Mouse (Mus musculus): ENCODE measurements around the gene Pi16.
"Not testable (repeated sequence)": the region's sequence is repeated elsewhere in the genome, so short reads cannot be mapped to it uniquely, and the experiment has no call there.

The Pi16 gene

DNA sequence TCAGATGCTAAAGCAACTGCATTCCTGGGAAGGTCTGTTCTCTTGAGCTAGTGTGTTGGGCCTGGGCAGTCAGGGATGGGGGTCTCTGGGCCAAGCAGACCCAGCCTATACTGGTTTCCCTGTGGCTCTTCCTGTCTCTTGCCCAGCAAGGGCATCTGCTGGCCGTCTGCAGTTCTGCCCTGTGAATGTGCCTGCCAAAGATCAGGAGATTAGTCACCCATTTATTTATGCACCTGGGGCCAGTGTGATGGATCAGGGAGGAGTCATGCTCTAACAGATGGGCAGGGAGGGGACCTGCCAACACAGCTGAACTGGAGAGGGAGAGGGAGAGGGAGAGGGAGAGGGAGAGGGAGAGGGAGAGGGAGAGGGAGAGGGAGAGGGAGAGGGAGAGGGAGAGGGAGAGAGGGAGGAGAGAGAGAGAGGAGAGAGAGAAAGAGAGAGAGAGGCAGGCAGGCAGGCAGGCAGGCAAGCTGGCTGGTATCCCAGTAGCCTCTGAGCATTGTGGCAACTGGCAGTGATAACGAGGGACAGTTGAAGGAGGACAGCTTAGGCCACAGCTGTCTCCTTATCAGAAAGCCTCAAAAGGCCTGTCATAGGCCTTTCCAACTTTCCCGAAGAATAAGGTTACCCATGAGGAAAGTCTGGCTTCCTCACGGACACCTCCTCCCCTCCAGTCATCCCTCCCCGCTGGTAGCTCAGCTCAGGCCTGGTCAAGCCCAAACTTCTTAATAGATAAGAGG is 13.4 kb downstream of the Pi16 start:
- no peak for DNase-seq (ENCODE audit: low spot score in 2 of 2)

DNA sequence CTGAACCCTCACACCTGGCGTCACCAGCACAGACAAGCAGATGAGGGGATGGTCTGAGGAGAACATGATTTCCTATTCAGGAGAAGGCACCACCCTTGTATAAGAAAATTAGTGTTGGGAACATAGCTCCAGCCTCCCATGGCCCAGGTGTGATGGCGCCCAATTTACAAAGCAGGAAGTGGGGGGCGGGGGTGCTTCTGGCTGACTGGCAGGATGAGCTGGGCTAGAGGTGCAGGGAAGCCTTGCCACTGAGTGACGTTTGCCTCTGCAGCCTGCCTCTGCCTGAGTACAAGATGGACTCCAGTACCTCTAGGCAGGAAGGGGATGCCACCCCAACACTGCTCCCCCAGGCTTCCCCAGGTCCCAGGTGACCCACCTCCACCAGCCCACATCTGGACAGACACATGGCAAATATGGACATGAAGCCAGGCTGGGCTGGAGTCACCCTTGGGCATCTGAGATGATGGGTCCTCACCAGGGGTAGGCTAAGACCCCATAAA is 14.8 kb downstream of the Pi16 start:
- DNase-seq (ENCODE audit: low spot score in 2 of 2): no peak

DNA sequence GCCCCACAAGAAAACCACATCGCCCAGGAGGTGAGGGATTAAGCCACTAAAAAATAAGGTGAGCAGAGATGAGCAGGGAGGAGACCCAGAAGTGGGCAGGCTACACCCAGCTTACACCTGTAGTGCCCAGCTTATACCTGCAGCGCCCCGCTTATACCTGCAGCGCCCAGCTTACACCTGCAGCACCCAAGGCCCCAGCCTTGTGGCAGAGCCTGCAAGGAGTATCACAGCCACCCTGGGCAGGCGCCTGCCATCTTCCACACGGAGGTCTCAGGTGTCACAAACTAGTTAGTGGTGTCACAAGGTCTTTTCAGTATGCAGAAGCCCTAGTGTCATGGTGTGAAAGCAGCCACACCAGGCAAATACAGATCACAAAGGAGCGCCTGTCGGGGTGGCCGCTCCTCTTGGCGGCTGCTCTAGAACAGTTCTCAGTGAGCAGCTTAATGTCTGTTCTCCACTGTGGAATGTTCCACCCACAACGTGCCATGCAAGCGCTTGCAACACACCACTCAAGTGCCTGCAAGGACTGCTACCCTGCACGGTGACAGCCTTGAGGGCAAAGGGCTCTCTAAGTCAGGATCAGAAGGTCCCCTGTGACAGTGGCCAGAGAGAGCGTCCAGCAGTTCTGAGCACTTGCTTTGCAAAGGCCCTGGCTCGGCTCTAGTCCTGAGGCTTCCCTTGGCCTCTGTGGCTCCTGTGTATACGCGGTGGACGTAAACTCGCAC is 18.9 kb downstream of the Pi16 start:
- no peak for DNase-seq (ENCODE audit: low spot score in 2 of 2)

DNA sequence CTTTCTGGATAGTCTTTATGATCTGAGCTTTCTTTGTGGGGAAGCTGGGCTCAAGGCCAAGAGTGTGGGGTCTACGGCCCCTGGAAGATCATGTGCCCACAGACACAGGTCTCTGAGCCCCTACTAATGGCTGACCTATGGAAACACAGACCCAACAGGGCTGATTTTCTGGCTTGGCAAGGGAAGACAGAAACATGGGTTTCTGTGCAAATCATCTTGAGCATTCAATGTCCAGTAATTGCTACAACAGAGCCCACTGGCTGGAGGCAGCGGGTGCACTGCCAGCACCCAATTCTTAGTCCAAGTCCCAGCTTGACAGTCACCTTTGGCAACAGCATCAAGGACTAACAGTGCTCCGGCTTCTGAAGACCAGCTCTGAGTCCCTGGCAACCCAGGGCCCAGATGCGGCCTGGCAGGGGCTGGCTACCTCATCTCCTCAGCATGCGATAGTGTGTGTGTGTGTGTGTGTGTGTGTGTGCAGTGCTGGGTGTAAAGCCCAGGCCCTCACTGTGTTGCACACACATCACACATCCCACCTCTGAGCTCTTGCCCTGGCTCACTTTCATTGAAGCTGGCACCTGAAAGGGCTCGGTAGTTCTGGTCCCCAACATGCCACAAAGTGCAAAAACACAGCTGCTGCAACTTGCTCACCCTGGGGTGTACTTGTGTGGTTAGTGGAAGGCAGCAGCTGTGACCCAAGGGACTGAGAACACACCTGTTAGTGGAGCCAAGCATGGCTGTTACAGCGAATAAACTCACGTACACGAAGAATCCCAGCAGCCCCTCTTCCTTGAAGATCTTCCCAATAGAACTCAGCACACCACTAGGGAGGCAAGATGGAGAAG is 20.7 kb downstream of the Pi16 start:
- DNase-seq (ENCODE audit: low spot score in 2 of 2): no peak

DNA sequence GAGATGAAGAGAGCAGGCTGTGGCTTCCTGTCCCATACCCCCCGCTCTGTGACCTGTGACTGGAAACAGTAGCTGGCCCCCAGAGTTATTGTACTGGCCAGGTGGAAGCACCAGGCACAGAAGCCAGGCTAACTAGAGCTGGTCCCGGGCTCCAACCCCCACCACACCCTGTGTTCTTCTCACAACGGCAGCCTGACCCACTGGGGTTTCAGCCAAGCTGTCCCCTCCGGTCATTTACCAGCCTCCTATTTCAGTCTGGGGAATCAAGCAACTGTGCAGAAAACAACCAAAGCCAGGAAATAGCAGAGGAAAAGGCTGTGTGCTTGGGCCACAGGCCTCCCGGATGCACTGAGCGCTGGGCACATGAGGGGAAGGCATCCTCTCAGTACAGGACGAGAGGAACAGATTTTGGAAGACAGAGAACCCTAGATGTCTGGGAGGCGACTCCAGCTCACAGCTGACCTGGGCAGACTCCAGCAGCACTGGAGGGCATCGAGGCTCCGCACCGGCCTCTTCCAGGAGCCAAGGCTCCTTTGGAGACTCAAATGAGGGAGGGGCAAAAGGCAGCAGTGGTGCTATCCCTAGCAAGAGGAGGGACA is 21.8 kb downstream of the Pi16 start:
- DNase-seq (ENCODE audit: low spot score in 2 of 2): no peak

DNA sequence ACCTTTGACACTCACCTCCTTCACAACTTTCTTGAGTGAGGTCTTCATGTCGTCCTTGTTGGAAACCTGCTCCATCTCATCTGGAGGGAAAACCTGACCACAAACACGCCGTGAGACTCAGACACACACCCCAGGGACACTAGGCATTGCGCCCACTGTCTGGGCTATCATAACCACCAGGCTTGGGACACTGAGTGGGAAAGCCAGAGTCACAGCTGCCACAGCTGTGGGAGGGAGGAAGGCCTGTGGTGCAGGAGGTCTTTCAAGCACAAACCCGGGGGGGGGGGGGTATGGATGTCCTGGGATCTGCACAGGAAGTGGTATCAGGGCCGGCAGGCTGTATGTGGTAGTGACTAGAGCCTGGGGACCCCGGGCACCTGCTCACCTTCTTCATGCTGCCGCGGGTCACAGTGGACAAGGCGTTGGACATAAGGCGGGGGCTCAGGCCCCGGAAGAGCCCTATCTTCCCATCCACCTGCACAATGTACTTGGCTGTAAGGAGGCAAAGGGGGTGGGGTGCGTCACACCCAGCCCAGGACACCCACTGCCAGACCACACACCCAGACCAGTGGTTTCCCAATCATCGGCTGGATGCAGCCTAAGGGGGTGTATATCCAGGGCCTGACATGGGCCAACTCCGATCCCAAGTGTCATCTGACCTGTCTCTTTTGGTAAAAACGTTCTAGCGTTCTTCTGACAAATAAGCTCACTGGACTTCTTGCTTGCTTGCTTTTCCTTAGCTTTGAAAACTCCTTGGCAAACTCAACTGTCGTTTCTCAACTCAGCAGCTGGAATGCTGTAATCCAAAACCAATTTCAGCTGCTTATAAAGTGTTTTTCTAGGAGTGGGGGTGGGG is 23.2 kb downstream of the Pi16 start:
- no peak for DNase-seq (ENCODE audit: low spot score in 2 of 2)

DNA sequence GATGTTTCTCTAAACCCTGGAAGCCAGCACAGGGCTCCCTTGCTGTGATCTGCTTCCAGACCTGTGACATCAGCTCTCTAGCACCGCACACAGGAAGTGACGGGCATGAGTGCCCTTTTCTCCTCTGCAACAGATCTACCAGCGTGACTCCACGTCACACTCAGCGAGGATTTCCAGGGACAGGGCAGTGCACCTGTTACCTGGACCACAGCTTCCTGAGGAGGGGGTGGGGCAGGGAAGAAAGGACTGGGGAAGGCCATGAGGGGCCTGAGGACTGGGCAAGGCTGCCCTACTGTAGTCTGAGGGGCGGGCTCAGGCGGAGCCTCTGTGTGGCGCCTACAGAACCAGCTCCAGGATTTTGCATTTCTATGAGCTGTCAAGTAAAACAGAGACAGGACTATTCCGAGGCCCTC is 24.1 kb downstream of the Pi16 start:
- DNase-seq (ENCODE audit: low spot score in 2 of 2): no peak

DNA sequence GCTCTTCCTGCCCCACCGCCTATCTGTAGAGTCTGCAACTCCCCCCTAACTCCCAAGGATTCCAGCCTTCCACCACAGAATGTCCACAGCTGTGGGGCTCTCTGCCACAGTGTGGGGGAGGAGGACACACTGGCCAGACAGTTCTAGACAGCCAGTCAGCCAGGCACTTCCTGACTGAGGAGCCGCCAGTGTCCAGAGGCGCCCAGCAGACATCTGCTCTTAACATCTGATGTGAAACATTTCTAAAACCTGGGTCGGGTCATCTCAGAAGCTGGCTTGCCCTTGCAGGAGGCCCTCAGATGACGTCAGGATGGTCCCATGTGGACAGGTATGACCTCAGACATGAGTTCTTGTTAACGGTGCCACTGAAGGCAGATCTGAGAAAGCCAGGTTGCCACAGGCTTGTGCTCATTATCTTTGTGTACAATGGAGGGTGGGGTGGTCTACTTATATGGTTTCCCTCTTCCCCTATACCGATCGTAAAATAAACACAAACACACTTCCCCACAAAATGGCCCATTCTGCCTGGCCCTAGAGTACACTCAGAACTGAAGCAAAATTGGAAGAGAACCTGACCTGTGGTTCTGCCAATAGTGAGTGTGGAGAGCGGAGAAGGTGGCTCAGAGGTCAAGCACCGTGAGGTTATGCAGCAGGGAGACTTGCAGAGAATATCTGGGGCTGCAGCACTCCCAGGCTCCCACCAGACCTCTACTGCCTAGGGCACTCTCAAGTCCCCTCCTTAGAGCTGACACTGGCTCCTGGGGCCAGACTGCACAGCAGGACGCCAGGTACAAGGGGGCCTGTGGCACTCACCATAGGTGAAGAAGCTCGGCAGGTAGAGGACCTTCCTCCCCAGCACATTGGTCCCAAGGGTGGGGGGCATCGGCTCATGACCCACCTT is 24.8 kb downstream of the Pi16 start:
- DNase-seq (ENCODE audit: low spot score in 2 of 2): no peak

DNA sequence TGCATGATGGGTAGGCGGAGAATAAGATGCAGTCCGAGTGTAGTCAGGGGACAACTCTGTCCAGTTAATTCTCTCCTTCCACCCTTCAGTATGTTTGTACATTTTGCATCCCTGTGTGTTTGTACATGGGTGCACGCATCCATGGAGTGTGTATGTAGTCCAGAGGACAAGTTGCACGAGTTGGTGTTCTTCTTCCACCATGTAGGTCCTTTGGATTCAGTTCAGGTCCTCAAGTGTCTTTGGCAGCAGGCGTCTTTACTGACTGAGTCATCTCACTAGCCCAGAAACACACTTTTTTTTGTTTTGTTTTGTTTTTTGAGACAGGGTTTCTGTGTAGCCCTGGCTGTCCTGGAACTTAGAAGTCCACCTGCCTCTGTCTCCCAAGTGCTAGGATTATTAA is 25.8 kb downstream of the Pi16 start:
- no peak for DNase-seq (ENCODE audit: low spot score in 2 of 2)

DNA sequence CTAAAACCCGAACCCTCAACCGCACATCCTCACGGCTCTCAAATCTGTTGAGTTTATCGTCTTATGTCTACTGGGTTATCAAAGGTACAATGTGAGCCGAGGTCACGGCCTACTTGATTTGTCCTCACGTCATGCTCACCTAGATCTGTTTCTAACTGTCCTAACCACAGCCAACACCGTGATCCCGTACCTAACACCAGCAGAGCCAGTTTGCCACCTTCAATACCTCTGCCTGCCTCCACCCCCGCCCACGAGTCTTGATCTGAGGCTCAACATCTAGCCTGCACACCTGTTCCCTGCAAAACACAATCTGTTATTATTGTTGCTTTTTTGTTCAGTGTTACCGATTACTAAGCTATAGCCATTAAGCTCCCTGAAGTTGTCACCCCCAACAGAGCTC is 27.8 kb downstream of the Pi16 start:
- no peak for DNase-seq (ENCODE audit: low spot score in 2 of 2)

DNA sequence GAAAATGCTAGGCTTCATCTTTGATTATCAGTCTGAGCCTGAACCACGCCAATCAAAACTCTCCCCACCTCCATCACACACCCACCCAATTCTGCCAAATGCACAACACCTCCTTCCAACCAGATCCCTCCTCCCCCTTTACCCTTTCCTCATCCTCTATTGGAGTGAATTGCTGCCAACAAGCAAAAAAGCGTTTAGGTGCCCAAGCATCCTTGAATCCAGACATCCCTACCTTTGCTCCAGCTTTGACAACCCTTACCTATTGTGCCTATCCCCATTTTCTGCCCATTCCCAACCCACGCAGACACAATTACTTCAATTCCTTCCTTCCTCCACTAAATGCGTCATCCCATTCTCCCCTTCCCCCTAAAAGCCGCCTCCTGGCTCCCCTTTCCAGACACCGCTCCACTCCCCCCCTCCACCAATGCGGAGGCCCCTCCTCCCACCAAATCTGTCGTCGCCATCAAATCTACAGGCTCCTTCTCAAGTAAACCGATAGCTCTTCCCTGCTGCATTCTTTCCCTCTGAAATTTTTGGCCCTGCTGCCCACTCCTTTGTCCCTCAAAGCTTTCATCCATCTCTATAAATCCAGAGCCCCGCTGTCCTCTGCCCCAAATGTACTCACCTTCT is 29.1 kb downstream of the Pi16 start:
- DNase-seq (ENCODE audit: low spot score in 2 of 2): peak; percentile 74 to 77

DNA sequence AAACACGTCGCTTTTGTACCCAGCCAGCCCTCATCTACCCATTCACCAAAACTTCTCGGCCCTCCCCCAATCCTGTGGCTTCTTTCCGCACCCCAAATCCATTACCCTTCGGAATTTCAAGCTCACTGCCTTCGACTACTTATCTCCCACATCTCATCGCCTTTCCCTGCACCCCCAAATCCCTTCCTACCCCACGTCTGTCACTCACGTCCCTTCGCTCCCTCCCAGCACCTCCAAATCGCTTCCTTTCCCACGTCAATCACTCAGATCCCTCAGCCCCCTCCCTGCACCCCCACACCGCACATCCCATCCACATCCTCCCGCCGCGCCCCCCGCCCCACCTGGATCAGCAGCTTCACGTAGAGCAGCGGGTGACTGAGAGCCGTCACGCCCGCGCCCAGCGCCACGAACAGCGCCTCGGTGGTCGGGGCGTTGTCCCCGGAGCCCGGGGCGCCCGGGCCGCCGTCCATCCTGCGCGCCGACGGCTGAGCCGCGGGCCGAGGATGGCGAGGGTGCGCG is 29.7 kb downstream of the Pi16 start:
- DNase-seq (ENCODE audit: low spot score in 2 of 2): peak in 1 of 2 experiments; percentile 46

DNA sequence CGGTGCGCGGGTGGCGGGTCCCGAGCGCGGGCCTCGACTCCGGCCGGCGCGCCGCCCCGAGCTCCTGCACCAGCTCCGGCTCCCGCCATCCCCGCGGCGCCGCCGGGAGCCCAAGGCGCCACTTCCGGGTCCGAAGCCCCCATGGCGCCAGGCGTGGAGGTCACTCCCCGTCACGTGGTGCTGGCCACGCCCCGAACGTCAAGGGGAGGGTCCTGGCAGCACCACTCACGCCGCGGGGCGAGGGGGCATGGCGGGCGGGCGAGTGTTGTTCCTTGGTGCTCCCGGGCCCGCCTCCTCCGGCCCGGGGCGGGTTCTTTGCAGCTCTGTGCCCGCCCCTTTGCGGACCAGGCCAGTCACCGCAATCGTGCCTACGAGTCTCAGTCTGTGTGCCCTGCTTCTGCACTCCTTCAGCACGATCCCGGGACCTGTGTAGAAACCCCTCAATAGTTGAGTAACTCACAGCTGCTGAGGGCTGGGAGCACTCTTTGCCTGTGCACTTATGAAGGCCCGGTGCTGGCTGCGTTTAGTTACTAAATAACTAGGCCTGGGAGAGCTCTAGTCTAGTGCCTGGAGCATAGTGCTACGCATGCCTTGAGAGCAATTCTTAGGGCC is 30.3 kb downstream of the Pi16 start, which contains the start of gene Mtch1:
Gene Mtch1, minus strand, starts transcription at position 290 of the 612 bp plus-strand sequence.
- DNase-seq (ENCODE audit: low spot score in 2 of 2): peak; percentile 96 to 97

DNA sequence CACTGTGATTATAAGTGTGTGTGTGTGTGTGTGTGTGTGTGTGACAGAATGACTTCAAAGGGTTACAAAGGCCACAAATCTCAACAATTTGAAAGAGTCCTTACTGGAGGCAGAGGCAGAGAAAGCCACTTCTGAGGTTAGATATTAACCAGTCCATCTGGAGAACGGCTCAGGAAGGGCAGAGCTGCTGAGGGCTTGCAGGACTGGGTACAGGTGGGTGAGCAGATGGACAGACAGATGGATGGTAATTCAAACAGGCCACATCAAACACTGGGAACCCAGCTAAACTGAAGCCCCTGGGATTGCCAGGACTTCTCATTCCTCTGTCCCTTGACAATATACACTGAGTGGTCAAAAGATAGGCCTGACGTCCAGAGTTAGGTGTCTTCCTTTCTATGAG is 31.5 kb downstream of the Pi16 start:
- DNase-seq (ENCODE audit: low spot score in 2 of 2): no peak

DNA sequence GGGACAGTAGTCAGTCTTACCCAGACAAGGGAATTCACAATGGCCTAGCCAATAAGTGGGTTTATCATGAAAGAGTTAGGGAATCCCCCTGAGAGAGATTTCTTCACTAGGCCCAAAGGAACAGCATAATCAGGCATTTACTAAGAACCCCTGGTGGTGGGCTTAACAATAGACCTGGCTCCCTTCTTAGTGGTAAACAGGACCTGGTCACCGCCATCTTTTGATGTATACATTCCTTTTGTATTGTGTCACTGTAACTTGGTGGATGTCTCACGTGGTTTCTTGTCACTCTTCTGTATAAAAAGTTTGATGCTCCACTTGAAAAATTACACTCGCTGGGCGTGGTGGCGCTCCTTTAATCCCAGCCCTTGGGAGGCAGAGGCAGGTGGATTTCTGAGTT is 33.6 kb downstream of the Pi16 start:
- DNase-seq (ENCODE audit: low spot score in 2 of 2): not testable (repeated sequence)

DNA sequence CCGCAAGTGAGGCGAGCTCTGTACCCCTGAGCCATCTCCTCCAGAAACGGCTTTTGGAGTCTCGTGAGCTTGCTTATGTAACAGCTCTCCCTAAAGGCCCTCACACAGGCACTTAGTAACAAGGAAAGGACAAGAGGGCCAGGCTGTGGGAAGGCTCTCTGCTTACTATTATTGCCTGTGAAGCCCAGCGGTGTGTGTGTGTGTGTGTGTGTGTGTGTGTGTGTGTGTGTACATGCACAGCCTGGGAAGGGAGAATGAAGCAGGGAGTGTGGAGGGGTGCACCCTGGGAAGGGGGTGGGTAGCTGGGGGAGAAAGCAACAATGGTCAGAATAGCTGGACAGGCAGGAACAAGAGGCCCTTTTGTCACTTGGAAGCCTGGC is 38.0 kb downstream of the Pi16 start:
- DNase-seq (ENCODE audit: low spot score in 2 of 2): no peak

DNA sequence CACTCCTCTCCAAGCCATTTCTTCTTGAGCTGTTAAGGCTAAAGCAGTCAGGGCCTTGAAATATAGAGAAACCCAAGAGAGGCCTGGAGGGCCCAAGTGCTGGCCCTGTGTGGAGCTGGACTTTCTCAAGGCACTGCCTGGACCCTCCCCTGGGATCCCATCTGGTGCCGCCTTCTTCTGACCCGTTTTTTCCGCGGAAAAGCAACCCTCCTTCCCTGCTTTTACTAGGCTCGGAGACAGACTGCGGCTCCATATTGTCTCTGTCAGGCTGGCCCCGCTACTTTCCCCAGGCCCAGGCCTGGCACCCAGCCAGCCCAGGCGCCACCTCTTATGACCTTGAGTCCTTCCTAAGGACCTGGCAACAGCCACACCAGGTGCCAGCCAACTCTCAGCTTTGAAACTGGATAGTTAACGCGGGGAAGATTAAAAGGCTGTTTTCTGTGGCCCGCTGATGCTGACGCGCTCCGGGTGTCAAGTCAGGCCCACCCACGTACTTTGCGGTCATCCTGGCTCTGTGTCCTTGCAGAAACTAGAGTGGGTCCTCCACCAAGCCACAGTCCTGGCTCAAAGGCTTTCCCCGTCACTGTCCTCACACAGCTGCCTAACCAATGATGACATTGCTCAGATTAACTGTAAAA is 38.5 kb downstream of the Pi16 start:
- peak in 1 of 2 experiments; percentile 35 for DNase-seq (ENCODE audit: low spot score in 2 of 2)

DNA sequence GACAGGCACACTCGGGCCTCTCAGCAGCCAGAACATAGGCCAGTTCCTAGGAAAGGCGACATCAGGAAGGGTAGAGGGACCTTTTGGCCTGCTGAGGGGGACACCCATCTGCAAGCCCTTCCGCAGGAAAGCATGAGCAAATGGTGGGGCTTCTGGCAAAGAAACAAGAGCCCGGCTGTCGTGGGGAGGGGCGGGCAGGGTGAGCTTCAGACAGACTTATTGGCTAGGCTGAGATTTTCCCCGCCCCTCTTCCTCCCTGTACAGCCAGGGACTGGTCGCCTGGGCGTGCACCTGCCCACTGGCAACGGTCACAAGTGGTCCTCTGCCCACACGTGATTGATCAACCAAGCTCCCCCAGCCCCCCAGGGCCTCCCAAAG is 39.0 kb downstream of the Pi16 start:
- peak; percentile 43 to 49 for DNase-seq (ENCODE audit: low spot score in 2 of 2)

Data from right cerebral cortex, adult 2 months (tissue).